Mouse (Mus musculus): Measurements from ENCODE around the gene Dnajb12. TPM values are rescaled to one million over a fixed set of nuclear protein-coding genes. Genes with fewer than 3 reads are reported as not detected.

The Dnajb12 gene
- total and polyA plus RNA-seq, 3 experiments: 13.9 to 35.9 (median 21.5) TPM

DNA sequence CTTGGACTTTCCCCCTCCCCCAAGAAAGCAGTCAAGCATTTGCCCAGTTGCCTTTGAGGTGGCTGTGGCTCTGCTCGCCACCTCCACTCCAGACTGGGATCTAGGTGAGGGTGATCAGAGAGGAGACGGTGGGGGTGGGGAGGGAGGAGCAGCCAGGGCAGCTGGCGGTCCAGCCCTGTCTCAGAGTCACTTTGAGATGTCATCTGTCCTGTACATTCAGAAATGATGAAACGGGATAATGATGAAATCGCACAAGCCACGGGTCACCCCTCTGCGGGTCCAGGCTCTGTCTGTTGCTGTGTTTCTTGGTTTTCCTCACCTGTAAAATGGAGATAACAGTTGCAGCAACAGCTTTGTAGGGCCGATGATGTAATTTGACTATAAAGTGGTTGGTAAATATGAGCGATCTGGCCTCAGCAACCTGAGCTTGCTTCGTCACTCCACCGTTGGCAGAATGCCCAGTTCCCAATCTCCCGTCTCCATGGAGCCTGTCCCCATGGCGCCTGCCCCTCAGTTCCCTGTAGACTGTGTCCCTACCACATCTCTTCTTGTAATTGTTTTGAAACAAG lies 64.1 kb downstream of the Dnajb12 start:
- Histone ChIP-seq H3K27me3 (replicated peaks) (no peaks in the 10 kb centered on the region), H3K9me3 (replicated peaks; ENCODE audit: low read length) (no peaks in the 10 kb centered on the region), H3K4me2 (ENCODE audit: insufficient read depth, low read depth, poor library complexity, severe bottlenecking) (no peak overlapping the region), H3K9ac (ENCODE audit: insufficient read depth, low read depth) (no peak overlapping the region), H3K79me2 (replicated peaks; ENCODE audit: control insufficient read depth, extremely low read depth, insufficient read depth, poor library complexity, severe bottlenecking) (no peaks in the 10 kb centered on the region), H3K27ac (ENCODE audit: insufficient read depth, low read depth) (no peak overlapping the region), H3K4me1 (ENCODE audit: control insufficient read depth in 1 of 2, insufficient read depth in 2 of 2) (peaks cover 13 to 36% of the 10 kb centered on the region in 2 experiments), H3K4me3 (replicated peaks in 1 of 3; ENCODE audit: low read depth in 2 of 3, low read length in 2 of 3, poor library complexity in 1 of 3) (no peak overlapping the region), H3K36me3 (replicated peaks in 1 of 2; ENCODE audit: control insufficient read depth in 1 of 2, insufficient read depth in 1 of 2, low read length in 1 of 2) (no peaks in the 10 kb centered on the region)
- TF ChIP-seq TCF12 (IDR thresholded peaks at IDR 0.05; ENCODE audit: low read depth, low read length): no peak
- no peak for TF ChIP-seq ETS1 (conservative IDR thresholded peaks at IDR 0.05; ENCODE audit: low read depth, low read length)
- no peak for TF ChIP-seq MAFK (IDR thresholded peaks at IDR 0.05; ENCODE audit: insufficient replicate concordance, low read length)
- no peak for TF ChIP-seq USF2 (conservative IDR thresholded peaks at IDR 0.05; ENCODE audit: low read depth, low read length)
- TF ChIP-seq PAX5 (IDR thresholded peaks at IDR 0.05; ENCODE audit: low read length): no peak
- TF ChIP-seq RAD21 (IDR thresholded peaks at IDR 0.05; ENCODE audit: low read depth, low read length): no peak
- no peak for TF ChIP-seq SIN3A (IDR thresholded peaks at IDR 0.05; ENCODE audit: low read length)
- TF ChIP-seq NRF1 (IDR thresholded peaks at IDR 0.05; ENCODE audit: low read depth, low read length): no peak
- no peak for TF ChIP-seq ZNF384 (IDR thresholded peaks at IDR 0.05; ENCODE audit: low read depth, low read length)
- no peak for TF ChIP-seq CHD2 (IDR thresholded peaks at IDR 0.05; ENCODE audit: low read length)
- no peak for TF ChIP-seq JUND (conservative IDR thresholded peaks at IDR 0.05; ENCODE audit: low read depth, low read length)
- TF ChIP-seq E2F4 (IDR thresholded peaks at IDR 0.05; ENCODE audit: insufficient replicate concordance, low read depth, low read length): no peak
- TF ChIP-seq CHD1 (IDR thresholded peaks at IDR 0.05; ENCODE audit: low read depth, low read length): no peak
- no peak for TF ChIP-seq EP300 (IDR thresholded peaks at IDR 0.05; ENCODE audit: low read length)
- no peak for TF ChIP-seq ELF1 (IDR thresholded peaks at IDR 0.05; ENCODE audit: low read depth, low read length)
- TF ChIP-seq ZC3H11A (IDR thresholded peaks at IDR 0.05; ENCODE audit: low read depth, low read length): no peak
- dilution Hi-C loops (cut with MboI; ENCODE audit: extremely low pct_ligation_motif_present, extremely low pct_unique_long_range_greater_than_20kb, low sequenced_read_pairs) (no loop called here), in situ Hi-C loops (cut with MboI; ENCODE audit: low pct_ligation_motif_present, low pct_unique_long_range_greater_than_20kb, low sequenced_read_pairs) (no loop called here)
- no peak for DNase-seq (ENCODE audit: extremely low read depth)

- H3K9me3 ChIP-seq (replicated peaks; ENCODE audit: low read length): no peaks in the 10 kb centered on the region
- no peak overlapping the region for H3K4me2 ChIP-seq (ENCODE audit: insufficient read depth, low read depth, poor library complexity, severe bottlenecking)
- in situ Hi-C loops (cut with MboI; ENCODE audit: low pct_ligation_motif_present, low pct_unique_long_range_greater_than_20kb, low sequenced_read_pairs) (loop anchor here (5.0 kb wide), 1 partner anchor 37 kb away; no protein-coding TSS in a partner anchor), dilution Hi-C loops (cut with MboI; ENCODE audit: extremely low pct_ligation_motif_present, extremely low pct_unique_long_range_greater_than_20kb, low sequenced_read_pairs) (no loop called here)
- TF ChIP-seq ZMIZ1 (IDR thresholded peaks at IDR 0.05; ENCODE audit: low read depth, low read length) (no peak), MYC (IDR thresholded peaks at IDR 0.05; ENCODE audit: low read depth, low read length) (no peak), JUN (IDR thresholded peaks at IDR 0.05; ENCODE audit: insufficient read depth, low read depth, low read length) (no peak), RAD21 (IDR thresholded peaks at IDR 0.05; ENCODE audit: low read depth, low read length) (no peak), SMC3 (IDR thresholded peaks at IDR 0.05; ENCODE audit: low read depth, low read length) (no peak), TCF12 (IDR thresholded peaks at IDR 0.05; ENCODE audit: low read depth, low read length) (no peak), CHD2 (IDR thresholded peaks at IDR 0.05; ENCODE audit: low read length) (no peak), ELF1 (IDR thresholded peaks at IDR 0.05; ENCODE audit: low read depth, low read length) (no peak)
- H3K79me2 ChIP-seq (replicated peaks; ENCODE audit: control insufficient read depth, extremely low read depth, insufficient read depth, poor library complexity, severe bottlenecking): peaks cover 13% of the 10 kb centered on the region
- peaks cover 15 to 41% of the 10 kb centered on the region in 2 experiments for H3K4me1 ChIP-seq (ENCODE audit: control insufficient read depth in 1 of 2, insufficient read depth in 2 of 2)
- H3K4me3 ChIP-seq (replicated peaks in 1 of 3; ENCODE audit: low read depth in 2 of 3, low read length in 2 of 3, poor library complexity in 1 of 3): no peak overlapping the region
- H3K27me3 ChIP-seq (replicated peaks): no peaks in the 10 kb centered on the region
- H3K27ac ChIP-seq (ENCODE audit: insufficient read depth, low read depth): no peak overlapping the region
- no peak for DNase-seq (ENCODE audit: extremely low read depth)
- no peak overlapping the region for H3K9ac ChIP-seq (ENCODE audit: insufficient read depth, low read depth)
- peaks cover 5 to 16% of the 10 kb centered on the region in 2 experiments for H3K36me3 ChIP-seq (replicated peaks in 1 of 2; ENCODE audit: control insufficient read depth in 1 of 2, insufficient read depth in 1 of 2, low read length in 1 of 2)
Measured at GRCm38 (mm10) chr10:59945416-59945815, 66.1 kb downstream of the Dnajb12 start.
